Mouse (Mus musculus): ENCODE measurements around the gene Lyrm2. TPM values are rescaled to one million over a fixed set of nuclear protein-coding genes. Genes with fewer than 3 reads are reported as not detected.

The Lyrm2 gene
- polyA plus RNA-seq, 1 experiment from 2014 or later = 139 TPM

GRCm38 (mm10) chr4:32817478-32817877 lies 17.4 kb downstream of the Lyrm2 start:
- Histone ChIP-seq H3K9me3 (replicated peaks) (no peaks in the 10 kb centered on the region), H3K36me3 (0 out of 2 replicates have a peak, but pooled peaks cover 3% of the 10 kb centered on the region), H3K27ac (ENCODE audit: poor library complexity, severe bottlenecking) (no peak overlapping the region), H3K9ac (no peak overlapping the region), H3K27me3 (replicated peaks) (no peaks in the 10 kb centered on the region; the same call in 1 of the 2 replicates), H3K4me2 (no peak overlapping the region), H3K4me3 (no peak overlapping the region), H3K4me1 (replicated peaks) (no peaks in the 10 kb centered on the region)
- WGBS = 70% methylated on average over 5 of the region's 5 CpGs
- ATAC-seq (ENCODE audit: insufficient number of reproducible peaks, low FRiP score) = no peak

DNA sequence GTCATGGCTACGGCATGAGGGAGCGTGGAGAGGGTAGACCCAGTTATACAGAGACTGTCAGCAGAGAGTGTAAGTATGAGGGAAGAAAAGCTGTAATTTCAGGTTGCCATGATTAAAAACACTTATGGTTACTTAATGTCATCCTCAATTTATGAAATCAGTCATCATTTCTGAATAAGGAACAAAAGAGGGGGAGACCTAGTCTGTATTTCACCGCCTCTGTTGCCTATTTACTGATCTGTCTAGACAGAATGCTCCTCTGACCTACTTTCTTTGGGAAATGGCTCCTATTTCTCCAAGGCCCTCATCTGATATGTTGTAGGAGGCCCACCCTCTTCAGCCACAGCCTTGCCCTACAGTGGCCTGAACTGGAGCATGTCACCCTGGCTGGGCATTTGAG lies 20.6 kb downstream of the Lyrm2 start:
- Histone ChIP-seq H3K4me2 (no peak overlapping the region), H3K9ac (no peak overlapping the region), H3K9me3 (replicated peaks) (no peaks in the 10 kb centered on the region), H3K27me3 (replicated peaks) (no peaks in the 10 kb centered on the region; the same call in 1 of the 2 replicates), H3K4me3 (no peak overlapping the region), H3K36me3 (0 out of 2 replicates have a peak, but pooled peaks cover 3% of the 10 kb centered on the region), H3K27ac (ENCODE audit: poor library complexity, severe bottlenecking) (no peak overlapping the region), H3K4me1 (replicated peaks) (no peaks in the 10 kb centered on the region)
- WGBS = 93% methylated on average over 3 of the region's 3 CpGs
- ATAC-seq (ENCODE audit: insufficient number of reproducible peaks, low FRiP score) = no peak

DNA sequence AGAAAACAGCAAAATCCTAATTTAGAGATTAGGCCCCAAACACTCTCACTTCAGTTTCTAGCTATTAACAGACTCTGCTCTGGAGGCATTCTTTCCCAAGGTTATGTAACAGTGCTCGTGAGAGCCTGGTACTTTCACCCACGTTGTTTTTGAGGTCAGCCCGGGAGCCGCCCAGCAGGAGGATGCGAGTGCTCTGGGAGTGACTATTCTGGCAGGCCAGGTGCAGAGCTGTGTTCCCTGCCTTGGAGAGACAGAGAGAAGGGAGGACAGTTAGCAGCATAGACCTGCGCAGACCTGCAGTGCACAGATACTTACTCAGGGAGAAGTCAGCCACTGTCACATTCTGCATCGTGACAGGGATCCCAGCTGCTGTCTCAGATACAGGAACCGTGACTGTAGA lies 24.2 kb downstream of the Lyrm2 start:
- no peaks in the 10 kb centered on the region for H3K36me3 ChIP-seq
- 71% methylated on average over 8 of the region's 8 CpGs for WGBS
- H3K9ac ChIP-seq = no peak overlapping the region
- H3K9me3 ChIP-seq (replicated peaks) = no peaks in the 10 kb centered on the region
- no peaks in the 10 kb centered on the region for H3K27me3 ChIP-seq (replicated peaks)
- H3K4me1 ChIP-seq (replicated peaks) = peaks cover 21% of the 10 kb centered on the region
- no peak overlapping the region for H3K4me2 ChIP-seq
- no peak overlapping the region for H3K4me3 ChIP-seq
- ATAC-seq (ENCODE audit: insufficient number of reproducible peaks, low FRiP score) = no peak
- no peak overlapping the region for H3K27ac ChIP-seq (ENCODE audit: poor library complexity, severe bottlenecking)

DNA sequence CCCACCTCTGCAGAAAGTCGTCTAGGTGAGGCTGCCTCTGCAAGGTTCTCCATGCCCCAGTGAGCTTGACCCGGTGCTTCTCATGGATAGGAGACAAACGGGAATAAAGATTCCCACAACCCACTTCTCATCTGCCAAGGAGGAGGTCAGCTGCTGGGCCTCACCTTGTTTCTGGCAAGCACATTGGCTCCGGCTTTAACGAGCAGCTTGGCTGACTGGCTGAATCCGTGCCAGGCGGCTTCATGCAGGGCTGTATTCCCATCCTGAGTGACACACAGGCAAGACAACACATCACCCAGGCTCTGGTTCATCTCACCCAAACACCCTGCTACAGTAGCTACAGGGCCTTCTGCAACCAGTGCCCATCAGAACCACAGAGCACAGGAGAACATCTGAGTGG lies 26.9 kb downstream of the Lyrm2 start:
- no peak overlapping the region for H3K4me2 ChIP-seq
- peaks cover 26% of the 10 kb centered on the region for H3K4me1 ChIP-seq (replicated peaks)
- H3K9me3 ChIP-seq (replicated peaks) = no peaks in the 10 kb centered on the region
- no peaks in the 10 kb centered on the region for H3K27me3 ChIP-seq (replicated peaks)
- H3K4me3 ChIP-seq = no peak overlapping the region
- no peak overlapping the region; the same call in 1 of the 2 replicates for H3K9ac ChIP-seq
- no peak for ATAC-seq (ENCODE audit: insufficient number of reproducible peaks, low FRiP score)
- no peaks in the 10 kb centered on the region for H3K36me3 ChIP-seq
- 62% methylated on average over 7 of the region's 7 CpGs for WGBS
- H3K27ac ChIP-seq (ENCODE audit: poor library complexity, severe bottlenecking) = no peak overlapping the region

DNA sequence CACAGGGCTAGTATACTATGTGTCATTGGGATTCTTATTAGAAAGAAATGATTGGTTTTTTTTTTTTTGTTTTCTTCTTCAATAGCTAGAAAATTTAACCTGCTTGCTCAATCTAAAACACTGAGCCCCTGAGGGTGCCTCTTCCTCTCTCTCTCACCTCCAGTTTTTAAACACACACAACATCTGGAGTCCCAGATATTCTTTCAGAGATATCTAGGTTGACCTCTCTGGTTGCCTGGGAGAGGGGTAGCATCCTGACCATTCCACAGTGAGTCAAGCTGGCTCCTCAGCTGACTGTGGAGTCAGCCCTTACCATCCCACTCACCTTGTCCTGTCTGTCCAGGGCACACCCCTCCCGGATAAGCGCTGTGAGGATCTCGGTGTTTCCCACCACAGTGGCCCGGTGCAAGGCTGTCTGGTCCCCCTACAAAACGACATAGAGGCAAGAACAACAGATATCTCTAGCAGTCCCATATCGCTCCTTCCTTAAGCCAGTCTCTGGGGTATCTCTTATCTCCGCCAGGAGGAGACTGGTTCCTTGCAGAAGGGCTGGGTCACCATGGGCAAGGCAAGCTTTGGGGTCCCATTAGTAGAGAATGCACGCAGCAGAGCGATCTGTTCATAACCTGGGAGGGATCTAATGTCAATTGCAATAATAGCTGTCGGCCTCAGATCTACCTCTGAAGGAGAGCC lies 28.5 kb downstream of the Lyrm2 start:
- no peak overlapping the region for H3K4me2 ChIP-seq
- no peaks in the 10 kb centered on the region for H3K36me3 ChIP-seq
- no peaks in the 10 kb centered on the region for H3K27me3 ChIP-seq (replicated peaks)
- no peak for ATAC-seq (ENCODE audit: insufficient number of reproducible peaks, low FRiP score)
- H3K4me3 ChIP-seq = no peak overlapping the region
- no peaks in the 10 kb centered on the region for H3K9me3 ChIP-seq (replicated peaks)
- H3K27ac ChIP-seq (ENCODE audit: poor library complexity, severe bottlenecking) = no peak overlapping the region
- H3K4me1 ChIP-seq (replicated peaks) = peaks cover 30% of the 10 kb centered on the region
- H3K9ac ChIP-seq = no peak overlapping the region
- WGBS = 71% methylated on average over 10 of the region's 10 CpGs

DNA sequence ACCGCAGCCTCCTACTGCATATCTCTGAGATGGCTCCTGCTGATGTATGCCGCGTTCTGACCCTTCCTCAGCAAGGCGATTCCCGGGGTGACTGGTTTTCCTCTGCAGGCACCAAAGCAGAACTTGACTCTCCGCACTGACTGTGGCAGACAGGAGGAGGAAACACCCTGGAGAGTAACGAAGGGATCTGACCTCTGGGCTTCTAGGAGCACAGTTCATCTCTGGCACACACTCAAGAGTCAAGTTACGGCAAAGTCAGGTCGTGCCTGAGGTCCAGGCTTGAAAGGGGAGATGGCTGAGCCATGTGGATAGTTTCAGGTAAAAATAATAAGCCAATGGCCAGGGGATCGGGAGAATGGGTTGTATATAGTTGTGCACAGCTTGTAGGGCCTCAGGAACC lies 29.3 kb downstream of the Lyrm2 start:
- no peak overlapping the region for H3K9ac ChIP-seq
- H3K4me2 ChIP-seq = no peak overlapping the region
- H3K27ac ChIP-seq (ENCODE audit: poor library complexity, severe bottlenecking) = no peak overlapping the region
- H3K4me1 ChIP-seq (replicated peaks) = peaks cover 35% of the 10 kb centered on the region
- no peak overlapping the region for H3K4me3 ChIP-seq
- WGBS = 36% methylated on average over 10 of the region's 10 CpGs
- H3K27me3 ChIP-seq (replicated peaks) = no peaks in the 10 kb centered on the region
- no peak for ATAC-seq (ENCODE audit: insufficient number of reproducible peaks, low FRiP score)
- H3K36me3 ChIP-seq = no peaks in the 10 kb centered on the region
- no peaks in the 10 kb centered on the region for H3K9me3 ChIP-seq (replicated peaks)

- peak; percentile 57; the same call in 1 of the 2 replicates for ATAC-seq (ENCODE audit: insufficient number of reproducible peaks, low FRiP score)
- Histone ChIP-seq H3K9me3 (replicated peaks) (no peaks in the 10 kb centered on the region), H3K27ac (ENCODE audit: poor library complexity, severe bottlenecking) (no peak overlapping the region), H3K4me3 (peak overlapping the region; percentile 37), H3K4me2 (peak overlapping the region; percentile 63), H3K36me3 (no peaks in the 10 kb centered on the region), H3K4me1 (replicated peaks) (peaks cover 24% of the 10 kb centered on the region), H3K9ac (peak overlapping the region; percentile 44), H3K27me3 (replicated peaks) (no peaks in the 10 kb centered on the region)
- WGBS = 39% methylated on average over 17 of the region's 17 CpGs
These were observed 33.6 kb downstream of the Lyrm2 start for GRCm38 (mm10) chr4:32833494-32834282.

DNA sequence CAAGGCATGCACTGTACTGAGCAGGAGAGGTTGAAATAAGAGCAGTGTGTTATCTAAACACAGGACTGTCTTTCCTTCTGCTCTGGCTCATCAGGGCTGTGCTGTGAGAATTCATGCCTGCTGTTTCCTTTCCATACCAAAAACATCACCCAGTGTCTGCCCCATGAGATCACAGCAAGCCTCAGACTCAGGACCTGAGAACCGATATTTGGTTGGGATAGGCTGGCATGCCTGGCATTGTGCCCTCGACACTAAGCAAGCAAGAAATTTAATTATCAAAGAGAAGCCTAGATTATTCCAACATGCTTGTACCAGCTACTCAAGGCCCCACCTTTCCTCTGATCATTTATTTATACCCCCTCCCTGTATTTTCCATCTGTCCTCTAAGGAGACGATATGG lies 34.5 kb downstream of the Lyrm2 start:
- no peak overlapping the region for H3K9ac ChIP-seq
- WGBS = 71% methylated on average over 3 of the region's 3 CpGs
- H3K9me3 ChIP-seq (replicated peaks) = no peaks in the 10 kb centered on the region; the same call in 1 of the 2 replicates
- no peak overlapping the region for H3K27ac ChIP-seq (ENCODE audit: poor library complexity, severe bottlenecking)
- H3K27me3 ChIP-seq (replicated peaks) = no peaks in the 10 kb centered on the region
- H3K4me3 ChIP-seq = no peak overlapping the region
- ATAC-seq (ENCODE audit: insufficient number of reproducible peaks, low FRiP score) = no peak
- H3K4me1 ChIP-seq (replicated peaks) = peaks cover 15% of the 10 kb centered on the region
- 0 out of 2 replicates have a peak overlapping the region, but pooled peaks have one; percentile 63 for H3K4me2 ChIP-seq
- no peaks in the 10 kb centered on the region for H3K36me3 ChIP-seq

DNA sequence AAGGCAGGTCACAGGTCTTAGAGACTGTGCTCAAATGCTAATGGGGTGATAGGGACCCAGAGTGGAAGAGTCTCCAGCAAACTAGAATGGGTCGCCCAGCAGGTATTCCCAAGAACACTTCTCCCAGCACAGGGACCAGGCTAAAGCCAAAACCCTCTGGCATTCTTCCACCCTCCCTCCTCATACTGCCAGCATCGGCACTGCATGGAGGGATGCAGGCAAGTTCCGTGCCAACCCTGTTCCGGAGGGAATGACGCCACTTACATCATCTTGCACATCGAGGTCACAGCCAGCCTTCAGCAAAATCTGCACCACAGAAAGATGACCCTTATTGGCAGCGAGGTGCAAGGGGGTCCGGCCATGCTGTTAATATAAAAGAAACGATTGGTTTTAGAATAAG lies 36.0 kb downstream of the Lyrm2 start:
- H3K4me3 ChIP-seq = no peak overlapping the region
- no peaks in the 10 kb centered on the region for H3K27me3 ChIP-seq (replicated peaks)
- H3K4me1 ChIP-seq (replicated peaks) = peaks cover 12% of the 10 kb centered on the region
- H3K36me3 ChIP-seq = no peaks in the 10 kb centered on the region
- no peaks in the 10 kb centered on the region; the same call in 1 of the 2 replicates for H3K9me3 ChIP-seq (replicated peaks)
- no peak overlapping the region for H3K9ac ChIP-seq
- 85% methylated on average over 9 of the region's 9 CpGs for WGBS
- no peak overlapping the region for H3K27ac ChIP-seq (ENCODE audit: poor library complexity, severe bottlenecking)
- H3K4me2 ChIP-seq = no peak overlapping the region
- ATAC-seq (ENCODE audit: insufficient number of reproducible peaks, low FRiP score) = no peak

DNA sequence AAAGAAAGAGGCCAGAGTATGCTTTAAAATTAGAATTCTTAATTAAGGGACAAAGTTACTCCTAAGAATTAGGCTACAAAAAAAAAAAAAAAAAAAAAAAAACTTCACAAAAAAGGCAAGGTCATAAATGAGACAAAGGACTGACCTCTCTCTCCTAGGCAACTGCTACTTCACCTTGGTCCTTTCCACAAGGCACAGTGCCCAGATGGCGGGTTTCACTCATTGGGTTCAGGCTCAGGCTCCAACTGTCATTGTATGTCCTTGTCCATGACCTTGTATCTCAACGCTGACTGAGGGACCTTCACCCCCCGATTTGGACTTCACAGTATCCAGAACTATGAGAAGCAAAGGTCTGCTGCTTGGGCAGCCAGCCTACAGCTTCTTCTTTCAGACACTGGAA lies 38.3 kb downstream of the Lyrm2 start:
- 82% methylated on average over 3 of the region's 3 CpGs for WGBS

More for the DNA sequence above, 38.3 kb downstream of the Lyrm2 start:
- H3K27ac ChIP-seq (ENCODE audit: poor library complexity, severe bottlenecking) = no peak overlapping the region
- no peak overlapping the region for H3K9ac ChIP-seq
- H3K27me3 ChIP-seq (replicated peaks) = no peaks in the 10 kb centered on the region
- H3K4me2 ChIP-seq = no peak overlapping the region
- H3K36me3 ChIP-seq = no peaks in the 10 kb centered on the region
- H3K4me1 ChIP-seq (replicated peaks) = peaks cover 9% of the 10 kb centered on the region
- H3K4me3 ChIP-seq = no peak overlapping the region
- H3K9me3 ChIP-seq (replicated peaks) = no peaks in the 10 kb centered on the region; the same call in 1 of the 2 replicates
- ATAC-seq (ENCODE audit: insufficient number of reproducible peaks, low FRiP score) = no peak
